Comparison of ENCODE assay signal across 17 mouse cellular contexts in genomic region chr1:134167416-134168305, GRCm38 (mm10). TPM values are rescaled to one million over a fixed set of nuclear protein-coding genes. Genes with fewer than 3 reads are reported as not detected.
DNase-seq lines count a peak whose midpoint lies in the region; ATAC-seq and TF ChIP-seq lines count a peak whose summit lies in the region.
"Had no signal": no experiment of that assay in that cellular context is flagged by ENCODE, and none has a peak within 500 bp of the region (broad histone marks: within the 10 kb centered on the region; RNA-seq: fewer than 3 reads in every experiment).

No protein-coding gene starts in this region.

- no peak overlapping the region for H3K4me2 ChIP-seq in hindbrain, embryonic 12.5 days (replicated peaks)
- H3K4me2 ChIP-seq: forebrain, embryonic 15.5 days; hindbrain, embryonic 14.5 days; stomach, embryonic 15.5 days had no signal

- ATAC-seq in hindbrain, embryonic 12.5 days (ENCODE audit: low FRiP score), result no peak
- ATAC-seq: forebrain, embryonic 15.5 days had no signal

- no peak for TF ChIP-seq CTCF in left cerebral cortex, adult 2 months (IDR thresholded peaks at IDR 0.05)
- TF ChIP-seq CTCF in layer of hippocampus, adult 2 months (conservative IDR thresholded peaks at IDR 0.05), result no peak

- H3K27ac ChIP-seq in left cerebral cortex, adult 2 months, result peak overlapping the region; percentile 73
- no peak overlapping the region for H3K27ac ChIP-seq in hindbrain, embryonic 12.5 days
- no peak overlapping the region for H3K27ac ChIP-seq in layer of hippocampus, adult 2 months
- H3K27ac ChIP-seq: forebrain, embryonic 15.5 days; hindbrain, embryonic 14.5 days; stomach, embryonic 15.5 days had no signal

- H3K9me3 ChIP-seq in hindbrain, embryonic 12.5 days (replicated peaks), result 0 out of 2 replicates have a peak, but pooled peaks cover 5% of the 10 kb centered on the region
- H3K9me3 ChIP-seq: forebrain, embryonic 15.5 days; stomach, embryonic 15.5 days had no signal

- 60% methylated on average over 14 of the region's 14 CpGs for WGBS in hindbrain, embryonic 12.5 days

- intact Hi-C loops in left cerebral cortex, adult 2 months (cut with DNase I), result no loop called here
- intact Hi-C loops in heart, postnatal 36 days (cut with DNase I), result no loop called here

- no peaks in the 10 kb centered on the region for H3K27me3 ChIP-seq in hindbrain, embryonic 12.5 days
- H3K27me3 ChIP-seq: forebrain, embryonic 15.5 days; stomach, embryonic 15.5 days had no signal

- DNase-seq in left cerebral cortex, adult 2 months (ENCODE audit: extremely low spot score in 1 of 2, low spot score in 2 of 2), result no peak
- no peak for DNase-seq in left cerebral cortex, adult 11 months (ENCODE audit: low spot score)
- peak; percentile 67 for DNase-seq in cerebellum, adult 8-10 months
- DNase-seq in heart, adult 8-10 months (ENCODE audit: low spot score), result peak; percentile 16
- peak; percentile 18 to 25 for DNase-seq in heart, postnatal 36 days
- no peak for DNase-seq in kidney, postnatal 25 days
- no peak for DNase-seq in layer of hippocampus, adult 2 months (ENCODE audit: low spot score in 2 of 2)
- DNase-seq: gastrocnemius, postnatal 36 days; kidney, adult 11 months; liver; thymus, postnatal 25 days had no signal

- peaks cover 2% of the 10 kb centered on the region for H3K4me1 ChIP-seq in hindbrain, embryonic 12.5 days
- H3K4me1 ChIP-seq: forebrain, embryonic 15.5 days; stomach, embryonic 15.5 days had no signal

- H3K4me3 ChIP-seq in left cerebral cortex, adult 2 months, result no peak overlapping the region
- H3K4me3 ChIP-seq in hindbrain, embryonic 12.5 days, result no peak overlapping the region
- H3K4me3 ChIP-seq in layer of hippocampus, adult 2 months, result no peak overlapping the region
- H3K4me3 ChIP-seq: forebrain, embryonic 15.5 days; stomach, embryonic 15.5 days had no signal

- no peak overlapping the region for H3K9ac ChIP-seq in hindbrain, embryonic 12.5 days
- H3K9ac ChIP-seq: forebrain, embryonic 15.5 days; hindbrain, embryonic 14.5 days; stomach, embryonic 15.5 days had no signal

- no peaks in the 10 kb centered on the region for H3K36me3 ChIP-seq in hindbrain, embryonic 12.5 days
- H3K36me3 ChIP-seq: forebrain, embryonic 15.5 days; stomach, embryonic 15.5 days had no signal

RNA-seq across cellular contexts. Expression of gene Chil1, which starts 14.3 kb away (rescaled TPM):
- 10 to 100 TPM; 14.0 TPM for total RNA-seq in left cerebral cortex, adult 2 months (2021)
- total RNA-seq in heart, adult 8-10 months (2022), result 1 to 10 TPM in 1 of 4 experiments, under 1 TPM in 3; 0.38 to 2.7 (median 0.51) TPM
- 1 to 10 TPM in 1 of 2 experiments, under 1 TPM in 1; 0.57 to 1.1 TPM for total RNA-seq in heart, postnatal 36 days (2021)
- polyA plus RNA-seq in hindbrain, embryonic 12.5 days (2016; fragmentation: Nextera tagmentation; extraction: Ambion mirVana), result 3.0 and 3.3 TPM in 2 replicates
- total RNA-seq in layer of hippocampus, adult 2 months (2021), result 10 to 100 TPM; 11.1 to 12.4 TPM

RNA-seq across cellular contexts. Expression of gene Mybph, which starts 25.6 kb away (rescaled TPM):
- total RNA-seq in left cerebral cortex, adult 2 months (2021), result under 1 TPM in 1 of 2 experiments, not detected in 1; 0.25 TPM
- under 1 TPM in 1 of 4 experiments, not detected in 3; 0.28 TPM for total RNA-seq in heart, adult 8-10 months (2022)
- total RNA-seq in heart, postnatal 36 days (2021), result not detected
- polyA plus RNA-seq in hindbrain, embryonic 12.5 days (2016; fragmentation: Nextera tagmentation; extraction: Ambion mirVana), result 2.4 and 15.9 TPM in 2 replicates
- total RNA-seq in layer of hippocampus, adult 2 months (2021), result not detected
- total RNA-seq: layer of hippocampus, adult 18-20 months; left cerebral cortex, postnatal 14 days had no signal
- polyA plus RNA-seq: forebrain, embryonic 15.5 days had no signal

RNA-seq across cellular contexts. Expression of gene Chit1, which starts 56.6 kb away (rescaled TPM):
- not detected for total RNA-seq in left cerebral cortex, adult 2 months (2021)
- total RNA-seq in heart, adult 8-10 months (2022), result not detected
- total RNA-seq in heart, postnatal 36 days (2021), result not detected
- polyA plus RNA-seq in hindbrain, embryonic 12.5 days (2016; fragmentation: Nextera tagmentation; extraction: Ambion mirVana), result 0.13 TPM in 1 of 2 replicates, not detected in the other
- total RNA-seq in layer of hippocampus, adult 2 months (2021), result under 1 TPM in 1 of 2 experiments, not detected in 1; 0.20 TPM
- total RNA-seq: gastrocnemius, postnatal 36 days had no signal

Comparison
In these comparisons a context has a peak if more than half of its experiments do, and no peak if none do; other contexts are left out.
1. DNase-seq: peak in cerebellum, adult 8-10 months (single experiment), heart, adult 8-10 months (single experiment) and heart, postnatal 36 days (2 of 2); none in left cerebral cortex, adult 2 months (0 of 2), left cerebral cortex, adult 11 months (single experiment), kidney, postnatal 25 days (0 of 2) and layer of hippocampus, adult 2 months (0 of 2).